Mouse (Mus musculus): ENCODE results near the gene Tmcc1. TPM values are rescaled to one million over a fixed set of nuclear protein-coding genes. Genes with fewer than 3 reads are reported as not detected.

The Tmcc1 gene
- polyA plus RNA-seq, 1 experiment from 2014 or later: 19.4 TPM

DNA sequence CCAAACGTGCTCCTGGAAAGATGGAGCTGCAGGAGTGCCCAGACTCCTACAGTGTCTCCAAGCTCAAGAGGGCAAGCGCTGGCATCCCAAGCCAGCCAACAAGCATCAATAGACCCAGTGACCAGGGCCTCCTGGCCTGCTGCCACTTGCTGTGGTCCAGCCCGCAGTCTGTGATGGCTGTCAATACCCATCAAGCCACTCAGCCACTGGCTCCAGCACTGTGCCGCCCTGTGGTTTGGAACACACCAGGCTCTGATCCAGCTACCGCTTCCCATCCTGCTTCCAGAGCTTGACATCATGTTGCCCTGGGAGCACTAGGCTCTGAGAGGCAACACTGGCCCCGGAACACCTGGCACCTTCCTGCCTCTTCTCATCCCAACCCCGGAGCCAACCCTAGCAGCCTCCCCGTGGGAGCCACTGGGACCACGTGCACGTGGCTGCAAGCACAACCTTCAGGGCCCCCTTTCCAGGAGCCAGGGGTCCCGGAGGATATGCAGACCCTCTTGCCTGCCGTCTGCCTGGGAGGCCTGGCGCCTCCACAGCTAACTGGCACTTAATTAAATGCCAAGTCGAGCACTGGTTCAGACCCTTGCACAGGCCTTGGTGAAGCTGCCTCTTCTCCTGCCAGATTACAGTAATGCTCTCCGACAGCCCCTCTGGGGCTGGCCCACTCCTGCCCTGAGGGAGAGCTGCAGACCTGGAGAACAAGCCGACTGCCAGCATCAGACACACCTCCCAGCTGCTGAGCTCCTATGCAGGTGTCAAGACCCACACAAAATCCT lies 219.2 kb downstream of the Tmcc1 start:
- no peak for ATAC-seq (ENCODE audit: insufficient number of reproducible peaks, insufficient read depth, low FRiP score, low TSS enrichment, low read depth)
- peak overlapping the region; percentile 39; the same call in 1 of the 2 replicates for H3K27ac ChIP-seq

DNA sequence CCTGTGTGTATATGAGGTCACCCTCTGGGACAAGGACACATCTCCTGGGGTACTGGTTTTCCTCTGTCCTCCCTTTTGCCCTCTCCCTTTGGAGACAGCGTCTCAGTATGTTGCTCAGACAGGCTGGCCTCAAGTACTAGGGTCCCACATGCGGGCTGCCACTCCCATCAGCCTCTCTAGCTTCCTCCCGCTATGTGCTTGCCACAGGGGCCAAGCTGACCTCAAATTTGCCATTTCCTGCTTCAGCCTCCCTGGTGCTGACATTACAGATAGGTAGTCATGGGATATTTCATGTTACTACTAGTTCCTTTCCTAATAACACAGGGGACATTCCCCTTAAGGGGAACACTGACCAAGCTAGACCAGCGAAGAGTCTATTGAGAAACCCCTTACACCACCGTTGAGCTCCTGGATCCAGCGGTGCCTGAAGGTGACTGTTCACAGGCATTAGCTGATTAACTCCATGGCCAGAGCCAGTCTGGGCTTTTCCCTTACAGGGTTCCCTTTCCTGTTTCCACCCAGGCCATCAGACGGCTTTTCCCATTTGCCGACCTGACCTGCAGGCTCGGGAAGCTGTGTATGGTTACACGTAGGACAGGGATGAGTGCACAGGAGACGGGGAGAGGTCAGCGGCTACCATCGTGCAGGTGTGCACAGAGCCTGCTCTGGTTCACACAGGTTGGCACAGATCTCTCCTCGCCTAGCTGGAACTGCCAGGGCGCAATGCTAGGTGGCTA lies 220.0 kb downstream of the Tmcc1 start:
- Histone ChIP-seq H3K4me3 (no peak overlapping the region), H3K27me3 (no peaks in the 10 kb centered on the region; the same call in 1 of the 2 replicates), H3K27ac (peak overlapping the region; percentile 39; the same call in 1 of the 2 replicates), H3K4me1 (peaks cover 63% of the 10 kb centered on the region), H3K9me3 (no peaks in the 10 kb centered on the region), H3K36me3 (peaks cover 39% of the 10 kb centered on the region), H3K9ac (no peak overlapping the region), H3K4me2 (no peak overlapping the region)
- 83% methylated on average over 15 of the region's 15 CpGs for WGBS
- no peak for ATAC-seq (ENCODE audit: insufficient number of reproducible peaks, insufficient read depth, low FRiP score, low TSS enrichment, low read depth)

More for the DNA sequence above, 219.2 kb downstream of the Tmcc1 start:
- Histone ChIP-seq H3K27me3 (no peaks in the 10 kb centered on the region; the same call in 1 of the 2 replicates), H3K4me3 (no peak overlapping the region), H3K4me2 (no peak overlapping the region), H3K9me3 (no peaks in the 10 kb centered on the region), H3K36me3 (peaks cover 39% of the 10 kb centered on the region), H3K4me1 (peaks cover 55% of the 10 kb centered on the region), H3K9ac (0 out of 2 replicates have a peak overlapping the region, but pooled peaks have one; percentile 8)
- WGBS: 68% methylated on average over 16 of the region's 16 CpGs

DNA sequence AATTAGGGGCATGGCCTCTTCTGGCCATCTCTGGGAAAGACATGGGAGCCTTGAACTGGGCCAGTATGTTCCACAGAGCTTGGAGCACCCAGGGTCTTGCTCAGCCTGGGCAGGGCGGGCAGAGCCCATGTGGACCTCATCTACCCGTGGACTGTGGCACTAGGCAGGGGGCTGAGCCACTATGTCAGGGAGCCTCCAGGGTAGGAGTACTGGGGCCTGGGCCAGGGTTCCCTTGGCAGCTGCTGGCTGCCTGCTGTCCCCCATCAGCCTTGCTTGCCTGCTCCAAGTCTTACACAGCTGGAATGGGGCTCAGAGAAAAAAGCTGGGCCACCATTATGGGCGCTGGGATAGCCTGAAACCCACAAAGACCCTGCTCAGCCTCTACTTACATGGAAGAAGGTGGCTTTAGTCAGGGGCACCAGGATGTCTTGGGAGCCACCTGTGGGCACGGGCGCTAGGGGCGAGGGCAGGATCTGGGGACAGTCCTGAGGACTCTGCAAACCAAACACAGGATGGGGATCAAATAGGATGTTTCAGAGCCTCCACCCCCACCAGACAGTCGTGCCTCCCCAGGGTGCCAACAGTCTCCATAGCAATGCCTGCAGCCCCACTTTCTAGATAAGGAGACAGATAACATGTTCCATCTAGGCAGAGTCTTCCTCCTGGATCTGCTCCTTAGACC lies 221.1 kb downstream of the Tmcc1 start:
- Histone ChIP-seq H3K4me3 (no peak overlapping the region), H3K4me1 (peaks cover 64% of the 10 kb centered on the region), H3K9me3 (no peaks in the 10 kb centered on the region), H3K27ac (peak overlapping the region; percentile 82), H3K9ac (peak overlapping the region; percentile 40), H3K4me2 (peak overlapping the region; percentile 20; the same call in 1 of the 2 replicates), H3K27me3 (no peaks in the 10 kb centered on the region; the same call in 1 of the 2 replicates), H3K36me3 (peaks cover 41% of the 10 kb centered on the region)
- ATAC-seq (ENCODE audit: insufficient number of reproducible peaks, insufficient read depth, low FRiP score, low TSS enrichment, low read depth): peak; percentile 44; the same call in 1 of the 2 replicates
- WGBS: 77% methylated on average over 7 of the region's 7 CpGs

DNA sequence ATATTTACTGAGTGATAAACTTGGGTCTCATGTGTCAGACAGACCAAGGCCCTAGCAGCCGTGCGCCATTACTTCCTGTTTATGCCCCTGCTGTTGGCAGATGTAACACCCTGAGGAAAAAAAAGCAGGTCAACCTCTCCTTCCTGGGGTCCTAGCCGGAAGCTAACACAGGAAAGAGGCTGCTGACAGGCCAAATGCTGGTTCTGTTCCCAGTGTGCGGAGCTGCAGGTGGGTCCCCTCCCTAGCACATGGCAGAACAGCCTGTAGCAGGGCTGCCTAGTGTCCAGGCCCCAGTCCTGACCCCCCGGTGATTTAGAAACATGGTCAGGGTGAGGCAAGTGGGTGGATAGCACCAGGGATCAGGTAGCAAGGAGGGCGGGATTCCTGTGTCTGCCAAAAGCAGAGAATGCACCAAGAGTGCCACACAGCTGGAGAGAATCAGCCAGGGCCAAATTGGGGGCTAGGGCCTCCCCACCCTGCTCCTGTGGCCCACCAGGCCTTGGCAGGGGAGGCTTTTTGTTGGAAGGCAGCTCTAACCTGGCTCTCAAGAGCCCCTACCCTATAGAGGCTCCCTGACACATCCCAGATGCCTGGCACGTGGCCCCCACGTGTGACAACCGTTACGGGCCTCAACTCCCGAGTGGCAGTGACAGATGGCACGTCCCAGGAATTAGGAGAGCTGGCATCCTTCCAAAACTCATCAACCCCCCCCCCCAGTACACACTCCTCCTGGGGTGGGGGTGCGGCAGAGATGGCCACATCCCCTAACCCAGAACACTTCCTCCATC lies 221.8 kb downstream of the Tmcc1 start:
- Histone ChIP-seq H3K36me3 (peaks cover 45% of the 10 kb centered on the region), H3K4me2 (peak overlapping the region; percentile 20), H3K27me3 (no peaks in the 10 kb centered on the region), H3K4me3 (no peak overlapping the region), H3K9ac (peak overlapping the region; percentile 49; the same call in 1 of the 2 replicates), H3K4me1 (peaks cover 64% of the 10 kb centered on the region), H3K27ac (peak overlapping the region; percentile 82), H3K9me3 (no peaks in the 10 kb centered on the region)
- WGBS: 39% methylated on average over 13 of the region's 13 CpGs
- ATAC-seq (ENCODE audit: insufficient number of reproducible peaks, insufficient read depth, low FRiP score, low TSS enrichment, low read depth): peak; percentile 60; the same call in 1 of the 2 replicates

- H3K4me2 ChIP-seq: no peak overlapping the region
- no peak for ATAC-seq (ENCODE audit: insufficient number of reproducible peaks, insufficient read depth, low FRiP score, low TSS enrichment, low read depth)
- H3K27me3 ChIP-seq: no peaks in the 10 kb centered on the region
- H3K9ac ChIP-seq: no peak overlapping the region
- WGBS: 78% methylated on average over 5 of the region's 6 CpGs
- no peak overlapping the region for H3K4me3 ChIP-seq
- H3K27ac ChIP-seq: no peak overlapping the region
- H3K36me3 ChIP-seq: peaks cover 43% of the 10 kb centered on the region
- H3K4me1 ChIP-seq: peaks cover 60% of the 10 kb centered on the region
- no peaks in the 10 kb centered on the region for H3K9me3 ChIP-seq
Measured at GRCm38 (mm10) chr6:115969952-115970351, 223.3 kb downstream of the Tmcc1 start.

- Histone ChIP-seq H3K4me2 (no peak overlapping the region), H3K36me3 (peaks cover 36% of the 10 kb centered on the region), H3K27ac (no peak overlapping the region), H3K4me1 (peaks cover 51% of the 10 kb centered on the region), H3K9ac (no peak overlapping the region), H3K4me3 (no peak overlapping the region), H3K9me3 (no peaks in the 10 kb centered on the region), H3K27me3 (0 out of 2 replicates have a peak, but pooled peaks cover under 1% of the 10 kb centered on the region)
- 57% methylated on average over 9 of the region's 9 CpGs for WGBS
- ATAC-seq (ENCODE audit: insufficient number of reproducible peaks, insufficient read depth, low FRiP score, low TSS enrichment, low read depth): no peak
Measured at GRCm38 (mm10) chr6:115969103-115969502, 224.2 kb downstream of the Tmcc1 start.

- no peak overlapping the region for H3K27ac ChIP-seq
- 60% methylated on average over 6 of the region's 6 CpGs for WGBS
- ATAC-seq (ENCODE audit: insufficient number of reproducible peaks, insufficient read depth, low FRiP score, low TSS enrichment, low read depth): no peak
- H3K9me3 ChIP-seq: no peaks in the 10 kb centered on the region
- peaks cover 32% of the 10 kb centered on the region for H3K36me3 ChIP-seq
- no peak overlapping the region for H3K4me2 ChIP-seq
- 0 out of 2 replicates have a peak, but pooled peaks cover 4% of the 10 kb centered on the region for H3K27me3 ChIP-seq
- H3K9ac ChIP-seq: no peak overlapping the region
- H3K4me1 ChIP-seq: peaks cover 47% of the 10 kb centered on the region
- no peak overlapping the region for H3K4me3 ChIP-seq
Measured at GRCm38 (mm10) chr6:115968700-115969099, 224.6 kb downstream of the Tmcc1 start.

Other genes with a start within 250 kb of the Tmcc1 start
- gene H1foo, start 248.5 kb downstream of the Tmcc1 start, polyA plus RNA-seq (2015; fragmentation: Nextera tagmentation; extraction: Ambion mirVana): not detected in 2 replicates
- gene Plxnd1, start 198.5 kb downstream of the Tmcc1 start, polyA plus RNA-seq (2015; fragmentation: Nextera tagmentation; extraction: Ambion mirVana): 25.2 and 40.3 TPM in 2 replicates
- gene Washc2, start 14.6 kb upstream of the Tmcc1 start, polyA plus RNA-seq (2015; fragmentation: Nextera tagmentation; extraction: Ambion mirVana): 57.6 and 59.4 TPM in 2 replicates
- 9.7 and 11.7 TPM in 2 replicates for gene Zfand4, start 70.7 kb upstream of the Tmcc1 start, polyA plus RNA-seq (2015; fragmentation: Nextera tagmentation; extraction: Ambion mirVana)
- gene March8, start 144.5 kb upstream of the Tmcc1 start, polyA plus RNA-seq (2015; fragmentation: Nextera tagmentation; extraction: Ambion mirVana): 18.4 and 22.2 TPM in 2 replicates

Data from embryonic facial prominence, embryonic 13.5 days (tissue).